Mouse (Mus musculus): ENCODE measurements around the gene Abtb1. TPM values are rescaled to one million over a fixed set of nuclear protein-coding genes. Genes with fewer than 3 reads are reported as not detected.

Abtb1 gene
- polyA plus RNA-seq, 1 experiment from 2014 or later, result 26.1 TPM

- ATAC-seq (ENCODE audit: low FRiP score, low TSS enrichment) (no peak), DNase-seq (ENCODE audit: low spot score) (no peak)
- 70% methylated on average over 5 of the region's 5 CpGs for WGBS
- Histone ChIP-seq H3K27ac (replicated peaks) (no peak overlapping the region), H3K4me2 (replicated peaks; ENCODE audit: low read depth) (no peak overlapping the region), H3K9ac (ENCODE audit: low read length) (no peak overlapping the region), H3K4me3 (ENCODE audit: low read depth, low read length) (no peak overlapping the region), H3K27me3 (ENCODE audit: control insufficient read depth, insufficient read depth, low read length) (no peaks in the 10 kb centered on the region), H3K9me3 (ENCODE audit: control insufficient read depth, low read length) (no peaks in the 10 kb centered on the region), H3K36me3 (ENCODE audit: control insufficient read depth, insufficient read depth, low read length) (peaks cover 7% of the 10 kb centered on the region; the same call in 1 of the 2 replicates), H3K4me1 (replicated peaks; ENCODE audit: control insufficient read depth, insufficient read depth) (no peaks in the 10 kb centered on the region)
- no peak for TF ChIP-seq EP300 (optimal IDR thresholded peaks at IDR 0.05)
- no peak for TF ChIP-seq CTCF (IDR thresholded peaks at IDR 0.05; ENCODE audit: low read depth)
Measured at GRCm38 (mm10) chr6:88833340-88834140, 8.2 kb downstream of the Abtb1 start.

- DNase-seq (ENCODE audit: low spot score), result no peak
Measured at GRCm38 (mm10) chr6:88832663-88833062, 9.1 kb downstream of the Abtb1 start.

GRCm38 (mm10) chr6:88831456-88831855 is 10.3 kb downstream of the Abtb1 start:
- Histone ChIP-seq H3K36me3 (ENCODE audit: control insufficient read depth, insufficient read depth, low read length) (0 out of 2 replicates have a peak, but pooled peaks cover 4% of the 10 kb centered on the region), H3K4me1 (replicated peaks; ENCODE audit: control insufficient read depth, insufficient read depth) (no peaks in the 10 kb centered on the region; the same call in 1 of the 2 replicates), H3K4me2 (replicated peaks; ENCODE audit: low read depth) (no peak overlapping the region), H3K27me3 (ENCODE audit: control insufficient read depth, insufficient read depth, low read length) (no peaks in the 10 kb centered on the region), H3K9ac (ENCODE audit: low read length) (no peak overlapping the region), H3K9me3 (ENCODE audit: control insufficient read depth, low read length) (no peaks in the 10 kb centered on the region), H3K27ac (replicated peaks) (no peak overlapping the region), H3K4me3 (ENCODE audit: low read depth, low read length) (no peak overlapping the region)
- WGBS, result 20% methylated on average over 8 of the region's 8 CpGs
- ATAC-seq (ENCODE audit: low FRiP score, low TSS enrichment), result peak; percentile 59
- TF ChIP-seq EP300 (optimal IDR thresholded peaks at IDR 0.05) (no peak), CTCF (IDR thresholded peaks at IDR 0.05; ENCODE audit: low read depth) (peak; percentile 96)
- peak; percentile 73 for DNase-seq (ENCODE audit: low spot score)

More at GRCm38 (mm10) chr6:88832663-88833062, 9.1 kb downstream of the Abtb1 start:
- Histone ChIP-seq H3K4me2 (replicated peaks; ENCODE audit: low read depth) (no peak overlapping the region), H3K9ac (ENCODE audit: low read length) (no peak overlapping the region), H3K4me1 (replicated peaks; ENCODE audit: control insufficient read depth, insufficient read depth) (no peaks in the 10 kb centered on the region), H3K27me3 (ENCODE audit: control insufficient read depth, insufficient read depth, low read length) (no peaks in the 10 kb centered on the region), H3K27ac (replicated peaks) (no peak overlapping the region), H3K36me3 (ENCODE audit: control insufficient read depth, insufficient read depth, low read length) (peaks cover 4% of the 10 kb centered on the region; the same call in 1 of the 2 replicates), H3K9me3 (ENCODE audit: control insufficient read depth, low read length) (no peaks in the 10 kb centered on the region), H3K4me3 (ENCODE audit: low read depth, low read length) (no peak overlapping the region)
- ATAC-seq (ENCODE audit: low FRiP score, low TSS enrichment), result peak; percentile 15; the same call in 1 of the 2 replicates
- no peak for TF ChIP-seq EP300 (optimal IDR thresholded peaks at IDR 0.05)
- no peak for TF ChIP-seq CTCF (IDR thresholded peaks at IDR 0.05; ENCODE audit: low read depth)
- 84% methylated on average over 5 of the region's 5 CpGs for WGBS

- ATAC-seq (ENCODE audit: low FRiP score, low TSS enrichment), result no peak
- no peaks in the 10 kb centered on the region for H3K9me3 ChIP-seq (ENCODE audit: control insufficient read depth, low read length)
- 85% methylated on average over 6 of the region's 6 CpGs for WGBS
- no peaks in the 10 kb centered on the region for H3K27me3 ChIP-seq (ENCODE audit: control insufficient read depth, insufficient read depth, low read length)
- no peak overlapping the region for H3K4me2 ChIP-seq (replicated peaks; ENCODE audit: low read depth)
- H3K4me3 ChIP-seq (ENCODE audit: low read depth, low read length), result no peak overlapping the region
- H3K9ac ChIP-seq (ENCODE audit: low read length), result no peak overlapping the region
- H3K36me3 ChIP-seq (ENCODE audit: control insufficient read depth, insufficient read depth, low read length), result no peaks in the 10 kb centered on the region
- no peaks in the 10 kb centered on the region; the same call in 1 of the 2 replicates for H3K4me1 ChIP-seq (replicated peaks; ENCODE audit: control insufficient read depth, insufficient read depth)
- no peak for TF ChIP-seq CTCF (IDR thresholded peaks at IDR 0.05; ENCODE audit: low read depth)
- no peak for TF ChIP-seq EP300 (optimal IDR thresholded peaks at IDR 0.05)
- H3K27ac ChIP-seq (replicated peaks), result no peak overlapping the region
- DNase-seq (ENCODE audit: low spot score), result no peak
Measured at GRCm38 (mm10) chr6:88830112-88830702, 11.6 kb downstream of the Abtb1 start.

- 83% methylated on average over 4 of the region's 4 CpGs for WGBS
- Histone ChIP-seq H3K4me3 (ENCODE audit: low read depth, low read length) (no peak overlapping the region), H3K9ac (ENCODE audit: low read length) (no peak overlapping the region), H3K27ac (replicated peaks) (no peak overlapping the region), H3K4me1 (replicated peaks; ENCODE audit: control insufficient read depth, insufficient read depth) (no peaks in the 10 kb centered on the region; the same call in 1 of the 2 replicates), H3K27me3 (ENCODE audit: control insufficient read depth, insufficient read depth, low read length) (no peaks in the 10 kb centered on the region), H3K36me3 (ENCODE audit: control insufficient read depth, insufficient read depth, low read length) (no peaks in the 10 kb centered on the region), H3K9me3 (ENCODE audit: control insufficient read depth, low read length) (no peaks in the 10 kb centered on the region), H3K4me2 (replicated peaks; ENCODE audit: low read depth) (no peak overlapping the region)
- TF ChIP-seq EP300 (optimal IDR thresholded peaks at IDR 0.05), result no peak
- no peak for DNase-seq (ENCODE audit: low spot score)
- no peak for ATAC-seq (ENCODE audit: low FRiP score, low TSS enrichment)
Measured at GRCm38 (mm10) chr6:88829579-88829978, 12.2 kb downstream of the Abtb1 start.
